Mouse (Mus musculus) neural tube, embryonic 14.5 days (tissue): ENCODE results near the gene Opcml. TPM values are rescaled to one million over a fixed set of nuclear protein-coding genes. Genes with fewer than 3 reads are reported as not detected.
A peak's percentile ranks its signal among the peaks of the same experiment; 100 is the strongest.

Experiments used
- ATAC-seq: fragments of 200-750 bp; cut with Nextera tagmentation; 2 replicates; pipeline ENCODE4 v1.8.0; 2017; ENCODE audit warnings: low read depth, mild to moderate bottlenecking, moderate TSS enrichment, moderate library complexity
- H3K27ac ChIP-seq: fragments of 300-500 bp; sonication (generic); 2 replicates; pipeline ENCODE4 v1.5.1; 2014; ENCODE audit warnings: low read depth, mild to moderate bottlenecking, control low read depth, low read length, moderate library complexity, mixed read lengths
- H3K27me3 ChIP-seq: fragments of 300-500 bp; sonication (generic); 2 replicates; pipeline ENCODE4 v1.6.1; 2014; ENCODE audit warnings: low read length; ENCODE audit not compliant: control insufficient read depth, insufficient read depth
- H3K36me3 ChIP-seq: fragments of 300-500 bp; sonication (generic); 2 replicates; pipeline ENCODE4 v1.6.1; 2014; ENCODE audit warnings: low read length, mixed read lengths; ENCODE audit not compliant: control insufficient read depth, insufficient read depth
- H3K4me1 ChIP-seq: fragments of 300-500 bp; sonication (generic); 2 replicates; pipeline ENCODE4 v1.6.1; 2014; ENCODE audit warnings: low read length; ENCODE audit not compliant: control insufficient read depth, insufficient read depth
- H3K4me2 ChIP-seq: fragments of 300-500 bp; sonication (generic); 2 replicates; pipeline ENCODE4 v1.6.1; 2014; ENCODE audit warnings: mild to moderate bottlenecking, low read depth, low read length, control low read depth
- H3K4me3 ChIP-seq: fragments of 300-500 bp; sonication (generic); 2 replicates; pipeline ENCODE4 v1.5.1; 2014; ENCODE audit warnings: low read depth, low read length, control low read depth, mixed read lengths
- H3K9ac ChIP-seq: fragments of 300-500 bp; sonication (generic); replicated peaks from 2 replicates; pipeline ENCODE4 v1.6.1; 2014; ENCODE audit warnings: low read depth, mild to moderate bottlenecking, control low read depth, low read length, mixed read lengths
- H3K9me3 ChIP-seq: fragments of 300-500 bp; sonication (generic); 2 replicates; pipeline ENCODE4 v1.6.1; 2016; ENCODE audit warnings: low read length; ENCODE audit not compliant: control insufficient read depth
- WGBS: fragments of 180-500 bp; shearing (Covaris S2); extraction: QIAGEN DNeasy Blood & Tissue Kit; methylation state at CpG from one replicate; pipeline ENCODE4 v1.1.7; 2014; 5-methylcytosine and 5-hydroxymethylcytosine counted together
- polyA plus RNA-seq: library from polyadenylated mRNA; unstranded; fragments of >200 nt; fragmentation: Nextera tagmentation; extraction: Ambion mirVana; gene quantifications from 2 replicates; pipeline ENCODE4 v1.2.1, GENCODE M21; 2014

Opcml gene
- polyA plus RNA-seq, 1 experiment from 2014 or later = 49.3 TPM

DNA sequence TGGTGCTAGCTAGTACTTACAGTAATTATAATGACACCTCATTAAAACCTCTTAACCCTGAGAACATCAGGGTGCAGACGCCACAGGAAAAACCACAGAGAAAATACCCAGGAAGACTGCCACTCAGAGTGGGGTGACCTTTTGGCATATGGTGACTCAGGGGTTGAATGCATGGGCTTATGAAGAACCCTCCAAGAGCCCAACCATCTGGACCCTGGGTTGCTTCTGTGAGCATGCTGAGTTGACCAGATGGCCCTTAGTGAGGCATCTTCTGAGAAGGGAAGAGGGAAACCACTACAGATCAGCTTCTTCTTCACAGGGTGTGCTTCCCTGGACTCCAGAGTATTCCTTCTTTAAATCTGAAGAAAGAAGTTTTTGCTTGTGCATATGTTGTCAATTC is 418.1 kb downstream of the Opcml start:
- Histone ChIP-seq H3K4me1 (no peaks in the 10 kb centered on the region), H3K27me3 (no peaks in the 10 kb centered on the region), H3K27ac (no peak overlapping the region), H3K9ac (no peak overlapping the region), H3K36me3 (no peaks in the 10 kb centered on the region), H3K4me3 (no peak overlapping the region), H3K4me2 (no peak overlapping the region), H3K9me3 (0 out of 2 replicates have a peak, but pooled peaks cover 3% of the 10 kb centered on the region)
- no peak for ATAC-seq
- 77% methylated on average over 1 of the region's 1 CpGs for WGBS

DNA sequence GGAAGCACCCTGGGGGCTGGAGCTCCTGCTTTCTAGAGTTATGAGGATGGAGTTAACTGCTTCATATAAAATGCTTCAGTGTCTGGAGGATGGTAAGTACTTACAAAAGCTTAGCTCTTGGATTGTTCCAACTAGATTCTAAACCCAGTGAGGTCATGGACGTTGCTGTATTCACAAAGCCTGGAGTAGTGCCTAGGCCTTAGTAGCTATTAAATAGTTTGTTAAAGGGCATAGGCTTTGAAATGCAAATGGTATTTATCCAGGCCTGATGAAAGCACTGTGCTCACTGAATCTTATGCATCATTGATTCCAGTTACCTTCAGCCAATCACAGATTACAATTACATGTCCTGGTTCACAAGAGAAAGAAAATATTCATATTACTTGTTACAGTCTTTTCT is 421.3 kb downstream of the Opcml start:
- no peak overlapping the region for H3K4me3 ChIP-seq
- no peak overlapping the region for H3K9ac ChIP-seq
- H3K4me1 ChIP-seq = no peaks in the 10 kb centered on the region
- no peaks in the 10 kb centered on the region for H3K27me3 ChIP-seq
- H3K4me2 ChIP-seq = no peak overlapping the region
- no peak overlapping the region for H3K27ac ChIP-seq
- H3K36me3 ChIP-seq = no peaks in the 10 kb centered on the region
- ATAC-seq = no peak
- WGBS = 16% methylated on average over 1 of the region's 1 CpGs
- H3K9me3 ChIP-seq = no peaks in the 10 kb centered on the region

DNA sequence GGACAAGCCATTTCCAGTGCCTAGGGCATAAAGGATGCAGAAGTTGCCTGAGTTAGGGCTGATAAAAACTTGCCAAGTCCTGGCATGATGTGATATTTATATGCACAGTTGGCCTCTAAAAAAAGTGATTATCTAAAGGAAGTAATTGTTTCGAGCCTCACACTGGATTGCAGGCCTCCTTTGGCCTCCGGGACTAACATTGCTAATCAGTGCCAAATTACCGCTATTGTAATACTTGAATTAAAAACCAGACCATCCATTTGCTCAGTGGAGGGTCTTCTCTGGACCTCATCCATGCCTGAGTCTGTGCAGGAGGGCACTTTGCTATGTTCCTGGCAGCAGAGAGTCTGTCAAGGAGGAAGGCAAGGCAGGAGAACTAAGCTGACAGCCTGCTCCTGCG is 423.3 kb downstream of the Opcml start:
- H3K36me3 ChIP-seq = no peaks in the 10 kb centered on the region
- ATAC-seq = no peak
- H3K27me3 ChIP-seq = no peaks in the 10 kb centered on the region
- H3K27ac ChIP-seq = peak overlapping the region; percentile 5; the same call in 1 of the 2 replicates
- no peaks in the 10 kb centered on the region for H3K4me1 ChIP-seq
- H3K9me3 ChIP-seq = no peaks in the 10 kb centered on the region
- no peak overlapping the region for H3K4me2 ChIP-seq
- H3K4me3 ChIP-seq = no peak overlapping the region
- WGBS = 67% methylated on average over 4 of the region's 4 CpGs
- no peak overlapping the region for H3K9ac ChIP-seq

DNA sequence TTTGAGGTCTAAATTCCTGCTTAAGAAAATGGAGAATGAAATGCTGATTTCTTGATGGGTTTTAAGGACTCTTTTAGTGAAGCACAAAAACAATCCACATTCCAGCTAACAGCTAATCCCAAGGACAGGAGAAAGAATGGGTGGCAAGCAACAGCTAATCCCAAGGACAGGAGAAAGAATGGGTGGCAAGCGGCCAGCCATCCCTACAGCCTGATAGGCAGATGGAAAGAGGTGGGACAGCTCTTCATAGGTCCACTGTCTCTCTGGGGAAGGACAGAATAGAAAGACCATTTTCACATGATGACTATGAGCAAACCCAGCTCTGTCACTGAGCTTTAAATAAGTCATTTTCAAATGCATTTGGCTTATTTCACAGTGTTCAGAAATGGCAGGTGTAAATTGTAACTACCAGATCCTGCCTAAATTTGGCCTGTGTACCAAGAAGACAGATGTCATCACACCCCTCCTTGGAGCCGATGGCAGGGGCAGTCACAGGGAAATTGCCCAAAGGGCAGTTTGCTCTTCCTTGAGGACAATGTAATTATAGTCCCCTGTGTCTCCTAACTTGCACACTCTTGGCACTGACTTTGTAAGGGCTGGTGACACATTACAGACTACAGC is 427.6 kb downstream of the Opcml start:
- Histone ChIP-seq H3K27ac (no peak overlapping the region), H3K9ac (no peak overlapping the region), H3K4me2 (no peak overlapping the region), H3K4me3 (no peak overlapping the region), H3K4me1 (no peaks in the 10 kb centered on the region), H3K36me3 (no peaks in the 10 kb centered on the region), H3K9me3 (no peaks in the 10 kb centered on the region), H3K27me3 (no peaks in the 10 kb centered on the region)
- no peak for ATAC-seq
- 68% methylated on average over 2 of the region's 2 CpGs for WGBS

DNA sequence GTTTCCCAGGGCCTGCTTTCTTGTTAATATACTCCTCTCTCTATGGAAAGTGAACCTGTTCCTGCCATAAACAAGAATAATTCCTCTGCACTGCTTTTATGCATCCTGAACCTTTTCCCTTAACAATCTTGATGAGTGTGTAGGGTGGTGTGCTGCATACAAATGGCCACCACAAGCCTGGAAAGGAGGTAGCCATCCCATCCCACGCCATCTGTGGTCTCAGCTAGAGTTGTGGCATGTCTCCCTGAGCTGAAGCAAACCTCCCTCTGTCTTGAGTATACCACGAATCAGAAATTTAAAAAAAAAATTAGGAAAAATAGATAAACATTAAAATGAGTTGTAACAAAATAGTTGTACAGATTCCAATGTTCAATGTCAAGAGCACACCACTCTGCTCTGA is 432.2 kb downstream of the Opcml start:
- no peak for ATAC-seq
- H3K9ac ChIP-seq = no peak overlapping the region
- no peak overlapping the region for H3K4me2 ChIP-seq
- no peaks in the 10 kb centered on the region for H3K4me1 ChIP-seq
- no peaks in the 10 kb centered on the region for H3K27me3 ChIP-seq
- 75% methylated on average over 2 of the region's 2 CpGs for WGBS
- H3K27ac ChIP-seq = no peak overlapping the region
- no peak overlapping the region for H3K4me3 ChIP-seq
- no peaks in the 10 kb centered on the region for H3K36me3 ChIP-seq
- H3K9me3 ChIP-seq = no peaks in the 10 kb centered on the region

DNA sequence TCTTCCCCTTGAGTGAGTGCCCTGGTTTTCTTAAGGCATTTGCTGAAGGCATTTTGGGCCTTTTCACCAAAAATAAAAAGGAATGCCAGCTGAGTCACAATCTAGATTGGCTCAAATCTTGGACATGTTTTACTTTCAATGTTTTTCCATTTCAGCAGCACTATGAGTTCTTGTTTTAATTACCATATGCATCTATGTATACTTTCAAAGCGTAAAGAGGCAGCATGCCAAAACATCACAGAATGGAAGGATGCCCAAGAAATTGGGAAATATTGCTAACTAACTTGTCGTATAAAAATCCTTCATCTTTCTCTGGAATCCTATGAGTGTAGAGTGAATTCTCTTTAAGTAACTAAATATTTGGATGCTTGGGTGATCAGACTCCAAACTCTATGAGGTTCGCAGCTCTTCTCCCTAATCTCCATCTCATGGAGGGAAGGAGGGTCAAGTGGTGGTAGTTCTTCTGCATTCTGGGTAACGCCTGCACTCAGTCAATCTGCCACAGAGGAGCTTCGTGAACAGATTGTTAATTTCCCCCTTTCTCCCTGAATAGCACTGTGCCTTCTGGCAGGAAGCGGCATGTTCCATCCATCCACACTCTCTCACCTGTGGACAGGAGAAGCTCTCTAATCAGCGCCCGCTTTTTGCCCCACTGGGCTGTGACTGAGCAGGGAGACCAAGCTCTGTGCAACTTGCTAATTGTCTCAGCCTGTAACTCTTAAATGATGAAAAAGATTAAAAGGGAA is 435.4 kb downstream of the Opcml start:
- Histone ChIP-seq H3K4me3 (no peak overlapping the region), H3K36me3 (no peaks in the 10 kb centered on the region), H3K4me2 (no peak overlapping the region), H3K9ac (no peak overlapping the region), H3K27me3 (no peaks in the 10 kb centered on the region), H3K9me3 (no peaks in the 10 kb centered on the region), H3K4me1 (no peaks in the 10 kb centered on the region), H3K27ac (no peak overlapping the region)
- WGBS = 82% methylated on average over 8 of the region's 8 CpGs
- ATAC-seq = no peak

DNA sequence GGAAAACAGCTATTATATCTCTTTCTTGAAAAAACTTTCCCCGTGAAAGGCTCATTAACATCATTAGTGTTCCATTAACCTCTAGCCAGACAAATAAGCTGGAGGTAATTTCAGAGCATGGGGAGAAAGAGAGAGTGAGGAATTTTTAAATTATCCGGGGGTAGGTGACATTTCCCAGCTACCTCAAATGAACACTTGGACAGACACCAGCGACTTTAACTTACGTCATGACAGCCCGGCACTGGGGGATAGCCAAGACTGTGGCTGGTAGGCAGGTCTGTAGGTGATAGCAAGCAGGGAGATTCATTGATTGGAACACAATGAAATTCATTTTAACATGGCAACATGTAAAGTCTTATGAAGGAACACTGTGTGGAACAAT is 436.0 kb downstream of the Opcml start:
- Histone ChIP-seq H3K4me1 (no peaks in the 10 kb centered on the region), H3K9ac (no peak overlapping the region), H3K27ac (no peak overlapping the region), H3K27me3 (no peaks in the 10 kb centered on the region), H3K4me3 (no peak overlapping the region), H3K9me3 (no peaks in the 10 kb centered on the region), H3K36me3 (no peaks in the 10 kb centered on the region), H3K4me2 (no peak overlapping the region)
- ATAC-seq = no peak
- WGBS = 80% methylated on average over 5 of the region's 5 CpGs

DNA sequence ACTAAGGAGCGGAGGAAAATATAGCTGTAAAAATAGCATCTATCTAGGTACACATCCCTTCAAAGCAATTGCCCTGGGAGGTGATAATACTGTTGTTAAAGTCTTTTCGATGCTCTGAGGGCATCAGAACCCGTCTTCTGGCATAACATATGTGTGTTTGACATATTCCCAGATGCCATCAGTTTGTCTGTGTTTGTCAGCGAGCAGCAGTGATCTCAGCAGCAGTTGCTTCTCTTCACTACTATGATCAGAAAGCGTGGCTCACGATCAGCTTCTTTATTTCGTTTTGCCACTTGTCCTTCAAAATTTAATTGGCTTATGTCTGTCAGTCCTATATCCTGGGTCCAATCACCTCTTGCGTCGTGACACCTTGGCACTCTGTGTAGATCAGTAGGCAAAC is 447.9 kb downstream of the Opcml start:
- Histone ChIP-seq H3K36me3 (no peaks in the 10 kb centered on the region), H3K4me1 (no peaks in the 10 kb centered on the region), H3K4me3 (no peak overlapping the region), H3K9ac (no peak overlapping the region), H3K9me3 (no peaks in the 10 kb centered on the region), H3K4me2 (no peak overlapping the region), H3K27me3 (no peaks in the 10 kb centered on the region), H3K27ac (no peak overlapping the region)
- WGBS = 89% methylated on average over 9 of the region's 9 CpGs
- no peak for ATAC-seq

DNA sequence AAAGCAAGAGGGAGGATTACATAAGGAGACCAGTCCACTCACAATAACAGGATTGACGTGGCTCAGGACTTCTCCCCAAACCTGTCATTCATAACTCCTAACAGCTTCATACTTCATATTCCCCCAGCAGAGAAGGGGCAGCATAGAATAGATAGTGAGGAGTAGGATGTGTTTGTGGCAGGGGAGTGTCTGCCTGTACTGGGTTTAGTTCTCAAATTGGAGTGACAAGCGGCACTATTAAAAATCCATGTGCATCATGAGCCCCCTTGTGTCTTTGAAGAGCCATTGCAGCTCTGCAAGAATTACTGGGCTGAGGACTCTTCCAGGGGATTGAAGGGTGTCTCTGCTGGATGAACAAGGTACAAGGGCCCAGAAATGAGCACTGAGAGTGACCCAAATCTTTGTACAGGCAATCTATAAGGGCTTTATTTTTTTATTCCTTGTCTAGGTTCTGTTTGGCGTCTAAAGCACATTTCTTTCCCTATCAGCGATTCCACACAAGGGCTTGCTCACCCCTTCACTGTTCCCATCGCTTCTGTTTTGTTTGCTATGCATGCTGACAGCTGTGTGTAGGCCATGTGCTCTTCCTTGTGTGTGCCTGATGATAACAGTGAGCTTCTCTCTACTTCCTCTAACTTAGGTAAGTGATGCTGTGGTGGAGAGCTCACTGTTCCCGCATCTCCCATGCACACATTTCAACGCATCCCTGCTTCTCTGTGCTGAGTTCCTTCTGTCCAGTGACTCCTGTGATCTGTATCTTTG is 457.3 kb downstream of the Opcml start:
- Histone ChIP-seq H3K9ac (no peak overlapping the region), H3K36me3 (no peaks in the 10 kb centered on the region), H3K9me3 (no peaks in the 10 kb centered on the region), H3K4me1 (no peaks in the 10 kb centered on the region), H3K27me3 (no peaks in the 10 kb centered on the region), H3K27ac (no peak overlapping the region), H3K4me3 (no peak overlapping the region), H3K4me2 (no peak overlapping the region)
- WGBS = 69% methylated on average over 7 of the region's 7 CpGs
- peak; percentile 80 for ATAC-seq
